Mouse (Mus musculus) embryo, embryonic 9.5 days (tissue): Measurements from ENCODE around the gene Cnih3.
A peak's percentile ranks its signal among the peaks of the same experiment; 100 is the strongest.

Experiments
- DNase-seq: peaks from one replicate; pipeline ENCODE4 v3.0.0-alpha.2; 2017; ENCODE audit errors: extremely low spot score

Cnih3 gene

DNA sequence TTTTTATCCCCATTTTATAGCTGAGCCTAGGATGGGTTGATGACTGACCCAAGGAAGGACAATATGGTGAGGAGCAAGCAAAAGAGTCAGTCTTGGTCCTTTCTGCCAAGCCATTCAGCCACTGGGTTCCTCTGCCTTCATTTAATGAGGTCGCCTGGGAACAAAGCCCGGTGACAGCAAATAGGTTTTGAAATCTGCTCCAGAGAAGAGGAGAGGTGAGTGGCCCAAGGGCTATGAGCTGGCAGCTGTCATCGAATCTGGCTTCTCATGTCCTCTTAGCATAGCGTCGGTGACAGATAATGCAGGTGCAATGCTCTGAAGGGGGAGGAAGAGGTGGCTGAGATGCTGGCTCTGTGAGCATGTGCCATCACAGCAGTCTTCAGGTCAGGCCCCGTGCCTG, 100.7 kb downstream of the Cnih3 start:
- no peak for DNase-seq

DNA sequence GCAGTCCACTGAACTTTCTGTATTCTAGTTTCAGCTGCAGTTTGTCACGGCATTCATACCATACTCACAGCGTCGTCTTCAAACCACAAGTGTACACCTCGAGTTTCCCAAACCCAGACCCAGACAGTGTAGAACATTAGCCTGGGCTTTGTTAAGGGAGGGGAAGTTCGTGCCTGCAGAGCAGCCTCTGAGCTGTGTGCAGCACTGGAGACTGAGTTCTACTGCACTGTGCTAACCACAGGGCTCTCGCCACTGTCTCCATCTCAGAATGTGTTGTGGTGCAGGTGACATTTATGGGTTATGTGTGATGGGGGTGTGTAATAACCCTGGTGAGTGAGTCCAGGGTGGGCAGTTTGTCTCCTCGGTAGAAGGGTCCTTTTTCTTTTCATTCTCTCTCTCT, 104.5 kb downstream of the Cnih3 start:
- no peak for DNase-seq

DNA sequence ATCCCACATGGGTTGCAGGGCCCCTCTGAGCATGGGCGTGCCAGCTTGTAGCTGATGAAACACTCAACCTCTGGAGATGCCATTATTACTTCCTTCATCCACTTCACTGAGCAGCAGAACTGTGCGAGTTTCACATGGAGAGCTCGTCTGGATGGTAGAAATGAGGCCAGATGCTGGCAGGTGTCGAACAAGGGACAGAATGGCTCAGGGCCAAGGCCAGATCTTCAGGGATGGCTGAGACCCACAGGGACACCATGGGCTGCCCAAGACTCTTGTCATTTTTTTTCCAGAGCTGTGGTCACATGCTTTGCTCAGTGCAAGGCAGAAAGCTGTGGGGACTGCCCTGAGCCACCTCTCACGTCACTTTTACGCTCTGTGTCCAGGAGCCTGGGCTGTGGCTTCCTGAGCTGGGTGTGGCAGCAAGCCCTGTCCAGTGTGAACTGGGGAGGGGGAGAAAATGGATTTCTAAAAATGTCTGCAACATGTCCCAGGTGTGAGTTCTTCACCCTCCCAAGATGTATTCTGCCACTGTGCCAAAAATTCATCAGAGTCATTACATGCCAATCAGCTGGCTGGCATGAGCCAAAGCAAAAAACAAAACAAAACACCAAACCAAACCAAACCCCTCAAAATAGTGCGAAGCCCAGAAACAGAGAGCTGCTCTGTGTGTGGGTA, 107.1 kb downstream of the Cnih3 start:
- no peak for DNase-seq

DNA sequence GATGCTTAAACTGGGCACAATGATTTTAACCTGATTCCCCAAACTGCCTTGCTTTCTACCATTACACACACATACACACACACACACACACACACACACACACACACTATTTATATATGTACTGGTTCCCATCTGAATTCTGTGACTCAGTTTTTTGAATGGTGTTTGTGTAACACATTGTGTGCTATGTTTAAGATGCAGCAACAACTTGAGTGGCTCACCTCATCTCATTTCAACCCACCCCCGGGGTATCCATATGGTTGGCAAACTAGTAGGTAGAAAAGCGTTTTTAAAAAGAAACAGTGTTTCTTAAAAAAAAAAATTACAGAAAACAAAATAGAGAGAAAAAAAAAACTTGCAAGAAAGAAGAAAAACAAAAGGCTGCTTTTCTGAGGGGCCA, 107.9 kb downstream of the Cnih3 start:
- DNase-seq: no peak

DNA sequence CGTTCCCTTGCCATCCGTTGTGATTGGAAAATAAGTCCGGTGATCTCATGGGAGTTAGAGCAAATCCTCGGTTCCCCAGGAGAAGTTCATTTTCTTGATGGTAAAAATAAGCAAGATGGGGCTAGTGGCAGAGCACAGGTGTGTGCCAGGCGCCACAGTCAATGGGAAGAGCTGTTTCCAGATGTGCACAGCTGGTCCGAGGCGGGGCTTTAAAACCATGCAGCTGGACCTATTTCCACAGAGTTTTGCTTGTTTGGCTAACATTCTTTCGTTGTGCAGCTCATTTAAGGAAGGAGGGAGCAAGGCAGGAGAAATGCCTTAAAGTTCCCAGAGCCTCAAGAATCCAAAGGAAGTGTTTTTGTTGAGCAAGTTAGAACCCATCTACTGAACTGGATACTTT, 109.1 kb downstream of the Cnih3 start:
- no peak for DNase-seq

DNA sequence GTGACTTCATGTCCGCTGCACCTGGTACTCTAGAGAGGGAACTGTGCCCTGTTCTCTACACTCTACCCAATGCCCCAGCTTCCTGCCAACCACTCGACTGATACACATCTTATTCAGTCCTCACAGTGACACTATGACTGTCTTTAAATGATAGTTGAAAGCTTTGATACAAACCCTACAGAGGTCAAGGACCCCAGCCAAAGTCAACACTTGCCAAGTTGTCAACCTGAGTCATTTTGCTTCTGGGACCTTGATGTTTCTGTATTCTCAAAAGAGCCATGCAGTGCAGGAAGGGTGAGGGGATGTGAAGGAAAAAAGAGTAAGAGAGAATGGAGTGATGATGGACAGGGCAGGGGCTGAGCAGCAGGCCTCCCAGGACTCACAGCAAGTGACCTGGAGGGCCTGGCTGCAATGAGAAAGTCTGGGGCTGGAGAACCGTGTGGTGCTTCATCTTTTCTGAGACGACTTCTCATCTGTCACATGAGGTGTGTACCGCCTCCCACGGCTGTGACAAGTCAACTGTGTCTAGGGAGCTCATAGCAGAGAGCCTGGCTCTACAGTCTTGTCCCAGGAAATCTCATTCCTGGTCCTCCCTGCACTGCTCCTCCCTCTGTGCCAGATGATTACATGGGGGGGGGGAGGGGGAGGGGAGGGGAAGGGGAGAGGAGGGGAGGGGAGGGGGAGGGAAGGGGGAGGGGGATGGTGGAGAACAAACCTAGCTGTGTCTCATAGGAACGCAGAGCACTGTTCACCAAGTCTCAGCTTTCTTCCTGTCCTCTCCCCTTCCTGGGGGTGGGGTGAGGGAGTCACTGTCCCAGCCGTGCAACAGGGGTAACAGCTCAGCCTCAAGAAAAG, 109.8 kb downstream of the Cnih3 start:
- no peak for DNase-seq

DNA sequence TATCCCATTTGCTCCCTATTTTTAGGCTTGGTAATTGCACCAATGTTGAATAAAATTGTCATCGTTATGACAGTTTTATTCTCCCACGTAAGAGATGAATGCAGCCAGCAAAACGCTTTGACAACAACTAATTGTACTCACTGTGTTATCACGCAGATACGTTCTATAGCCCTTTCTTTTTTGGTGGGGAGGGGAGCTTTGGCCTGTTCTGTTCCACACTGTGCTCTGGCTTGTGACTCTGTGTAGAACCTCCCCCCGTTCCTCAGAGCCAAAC, 110.4 kb downstream of the Cnih3 start:
- no peak for DNase-seq

DNA sequence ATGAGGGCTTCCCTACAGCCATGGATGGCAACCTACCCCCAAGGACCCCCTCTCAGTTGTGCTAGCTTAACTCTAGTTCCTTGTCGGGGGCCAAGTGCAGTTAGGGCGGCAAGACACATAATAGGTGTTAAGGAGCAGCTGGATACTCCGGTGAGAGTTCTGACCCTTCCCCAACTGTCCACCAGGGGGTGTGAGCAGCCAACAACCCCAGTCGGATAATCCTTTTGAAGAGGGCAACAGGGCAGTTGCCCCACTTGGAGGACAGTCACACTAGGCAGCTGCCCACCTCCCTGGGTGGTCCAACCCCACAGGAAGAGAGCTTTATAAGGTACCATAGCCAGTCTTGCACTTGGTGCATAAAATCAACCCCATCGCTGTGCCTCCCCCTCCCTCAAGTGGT, 112.6 kb downstream of the Cnih3 start:
- peak; percentile 19 for DNase-seq

DNA sequence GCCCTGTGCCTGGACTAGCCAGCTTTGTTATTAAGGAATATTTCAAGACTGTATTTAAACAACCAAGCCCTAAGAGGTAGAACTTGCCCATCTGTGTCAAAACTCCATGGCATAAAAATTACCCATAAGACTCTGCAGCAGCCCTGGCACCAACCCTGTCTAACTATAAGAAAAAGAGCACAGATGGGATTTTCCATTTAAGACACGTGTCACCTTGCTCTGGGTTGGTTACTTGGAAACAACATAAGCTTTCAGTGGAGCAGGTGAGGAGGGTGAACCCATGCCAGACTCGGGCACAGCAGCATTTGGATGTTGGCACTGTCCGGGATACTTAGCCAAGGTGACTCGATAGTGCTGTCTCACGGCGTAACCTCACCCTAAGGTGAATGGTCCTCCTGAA, 113.6 kb downstream of the Cnih3 start:
- no peak for DNase-seq

DNA sequence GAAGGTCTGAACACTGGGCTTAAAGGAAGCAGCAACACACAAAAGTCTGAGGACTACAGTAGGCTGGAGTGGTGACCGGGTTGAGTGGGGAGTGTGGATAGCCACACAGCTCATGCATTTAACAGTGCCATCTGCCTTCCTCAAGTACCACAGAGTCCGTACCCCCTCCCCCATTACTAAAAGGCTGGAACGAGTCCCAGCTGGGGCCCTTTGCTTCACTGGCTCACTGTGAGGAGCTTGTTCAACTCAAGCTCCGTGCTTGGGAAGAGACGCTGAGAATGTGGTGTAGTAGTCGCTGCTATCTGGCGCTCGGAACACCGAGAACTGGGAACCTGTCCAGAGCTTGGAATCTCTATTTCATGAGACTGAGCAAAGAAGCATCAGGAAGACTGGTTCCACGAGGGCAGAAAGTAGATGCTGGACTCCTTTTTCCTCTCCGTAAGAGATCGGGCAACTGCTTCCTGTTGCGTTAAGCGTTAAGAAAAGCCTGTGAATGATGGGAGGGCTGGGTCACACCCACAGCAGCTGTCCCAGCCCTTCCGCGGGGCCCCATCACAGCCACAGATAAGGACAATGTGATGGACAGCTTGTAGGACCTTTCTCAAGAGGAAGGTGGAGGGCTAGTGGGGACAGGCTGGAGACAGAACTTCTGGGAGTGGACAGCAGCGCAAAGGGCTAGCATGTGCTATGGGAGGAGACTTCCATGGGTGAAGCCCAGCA, 114.3 kb downstream of the Cnih3 start:
- no peak for DNase-seq

DNA sequence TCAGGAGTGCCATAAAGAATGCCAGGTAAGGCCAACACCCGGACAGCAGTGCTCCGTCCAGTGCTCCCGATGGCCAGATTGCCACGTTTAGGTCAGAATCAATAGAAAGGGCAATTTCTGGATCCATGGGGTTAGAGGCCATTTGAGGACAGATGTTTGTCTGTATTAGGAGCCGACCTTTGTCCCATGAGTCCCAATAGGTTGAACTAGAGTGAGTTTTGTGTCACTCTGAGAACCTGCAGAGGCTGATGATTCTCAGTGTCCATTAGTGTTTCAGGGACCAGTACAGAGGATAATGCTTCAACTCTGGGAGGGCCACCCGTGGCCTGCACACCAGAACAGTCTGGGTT, 114.9 kb downstream of the Cnih3 start:
- DNase-seq: no peak

DNA sequence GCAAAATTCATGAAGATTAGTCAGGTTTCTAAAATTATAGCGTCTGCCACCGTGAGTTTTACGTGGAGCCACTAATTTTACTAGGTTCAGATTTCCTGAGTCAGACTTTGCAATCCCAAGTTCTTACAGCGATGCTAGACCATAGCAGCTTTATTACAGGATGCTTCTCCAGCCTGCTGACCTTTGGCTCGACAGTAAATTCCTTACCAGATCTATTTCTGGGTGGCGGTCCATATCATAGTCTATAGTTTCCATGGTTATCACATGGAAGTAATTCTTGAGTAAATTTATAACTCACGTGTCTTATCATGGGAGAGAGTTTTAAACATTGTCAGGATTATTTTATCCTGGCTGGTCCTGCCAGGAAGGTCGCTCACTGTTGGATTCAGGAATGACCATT, 117.0 kb downstream of the Cnih3 start:
- no peak for DNase-seq

DNA sequence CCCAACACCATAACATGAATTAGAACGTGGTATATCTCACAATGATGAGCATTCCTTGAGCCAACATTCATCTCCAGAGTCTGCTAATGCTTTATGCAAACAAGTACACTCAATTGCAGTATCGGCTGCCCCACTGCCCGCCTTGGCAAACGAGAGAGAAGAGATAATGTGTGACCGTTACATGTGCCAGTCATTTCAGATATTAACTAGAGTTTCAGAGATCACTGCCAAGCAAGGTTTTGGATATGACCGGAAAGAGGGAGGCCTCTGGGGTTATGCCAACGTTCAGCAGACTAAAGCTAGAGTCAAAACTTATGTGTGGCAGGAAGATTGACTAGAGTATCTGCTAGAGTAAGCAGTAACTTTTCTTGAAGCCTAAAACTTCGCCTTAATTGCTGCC, 123.7 kb downstream of the Cnih3 start:
- DNase-seq: no peak

DNA sequence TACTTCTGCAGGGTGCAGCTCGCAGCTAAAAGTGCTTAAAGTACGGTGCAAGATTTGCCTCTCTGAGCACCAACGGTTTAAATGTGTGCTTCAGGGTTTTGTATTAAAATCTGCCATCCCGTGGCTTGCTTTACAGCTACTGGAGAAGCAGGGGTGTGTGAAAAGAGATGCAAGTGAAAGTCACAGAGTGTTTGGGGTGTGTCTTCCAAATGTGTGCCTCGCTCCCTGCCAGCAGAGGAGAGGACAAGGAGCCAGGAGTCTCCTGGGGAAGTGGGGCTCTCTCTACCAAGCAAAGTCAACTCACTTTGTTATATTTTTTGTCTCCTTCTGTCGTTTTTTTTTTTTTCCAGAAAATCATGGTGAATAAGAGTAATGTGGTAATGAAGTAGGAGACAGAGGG, 124.1 kb downstream of the Cnih3 start:
- DNase-seq: no peak

DNA sequence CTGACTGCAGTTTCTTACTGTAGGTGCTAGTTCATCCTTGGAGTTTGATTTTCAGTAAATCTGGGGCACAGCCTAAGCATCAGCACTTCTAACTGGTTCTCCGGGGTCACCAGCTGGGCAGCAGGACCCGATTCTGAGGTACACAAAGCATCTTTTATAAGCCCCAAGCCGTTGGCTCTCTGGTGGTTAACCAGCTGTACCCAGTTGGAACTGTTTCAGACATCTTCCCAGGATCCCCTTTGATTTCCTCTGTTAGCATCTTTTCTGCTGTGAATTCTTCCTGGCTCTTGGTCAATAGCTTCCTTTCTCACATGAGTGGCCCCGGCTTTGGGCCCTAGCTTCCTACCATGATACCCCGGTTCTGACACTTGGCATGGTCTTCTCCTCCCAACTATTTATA, 132.3 kb downstream of the Cnih3 start:
- no peak for DNase-seq

DNA sequence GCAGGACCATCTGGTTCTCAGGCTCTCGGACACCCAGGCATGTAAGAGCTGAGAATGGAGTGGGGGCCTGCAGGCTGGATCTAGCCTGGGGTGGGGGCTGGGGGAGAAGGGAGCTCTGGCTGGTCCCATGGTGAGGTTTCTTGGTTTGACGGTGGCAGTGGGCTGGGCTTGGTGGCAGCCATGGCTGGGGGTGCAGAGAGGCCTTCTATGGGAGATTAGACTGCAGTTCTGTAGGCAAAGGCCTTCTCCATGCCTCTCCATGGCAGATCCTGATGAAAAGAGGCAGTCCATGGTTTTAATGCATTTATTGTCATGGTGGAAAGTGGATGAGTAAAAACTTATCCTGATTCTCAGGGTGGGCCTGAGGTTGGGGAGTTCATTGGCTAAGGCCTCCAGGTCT, 151.0 kb downstream of the Cnih3 start:
- no peak for DNase-seq

DNA sequence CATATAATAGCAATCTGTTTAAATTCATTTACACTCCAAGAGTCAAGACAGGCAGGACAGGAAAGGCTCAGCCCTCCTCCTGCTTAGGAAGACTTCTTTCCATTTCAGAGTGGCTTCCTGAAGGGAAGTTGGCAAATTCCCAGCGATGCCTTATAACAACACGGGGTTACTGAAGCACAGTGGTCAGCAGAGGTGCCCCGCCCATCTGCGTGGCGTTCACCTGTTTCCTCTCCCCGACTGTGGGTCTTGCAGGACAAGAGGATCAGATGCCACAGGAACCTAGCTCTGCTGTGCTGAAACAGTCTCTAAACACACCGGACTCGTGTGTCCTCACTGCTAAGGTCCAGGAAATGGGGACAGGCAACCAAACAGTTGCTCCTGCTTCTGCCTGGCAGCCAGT, 152.9 kb downstream of the Cnih3 start:
- no peak for DNase-seq
